Mouse (Mus musculus) thymus, adult 18-20 months (tissue): Measurements from ENCODE around the gene Resp18.

Experiments
- DNase-seq, 2 experiments: peaks; one replicate each; pipeline ENCODE4 v3.0.0; 2022; ENCODE audit warnings: mixed read lengths in 2 of 2

Gene Resp18

DNA sequence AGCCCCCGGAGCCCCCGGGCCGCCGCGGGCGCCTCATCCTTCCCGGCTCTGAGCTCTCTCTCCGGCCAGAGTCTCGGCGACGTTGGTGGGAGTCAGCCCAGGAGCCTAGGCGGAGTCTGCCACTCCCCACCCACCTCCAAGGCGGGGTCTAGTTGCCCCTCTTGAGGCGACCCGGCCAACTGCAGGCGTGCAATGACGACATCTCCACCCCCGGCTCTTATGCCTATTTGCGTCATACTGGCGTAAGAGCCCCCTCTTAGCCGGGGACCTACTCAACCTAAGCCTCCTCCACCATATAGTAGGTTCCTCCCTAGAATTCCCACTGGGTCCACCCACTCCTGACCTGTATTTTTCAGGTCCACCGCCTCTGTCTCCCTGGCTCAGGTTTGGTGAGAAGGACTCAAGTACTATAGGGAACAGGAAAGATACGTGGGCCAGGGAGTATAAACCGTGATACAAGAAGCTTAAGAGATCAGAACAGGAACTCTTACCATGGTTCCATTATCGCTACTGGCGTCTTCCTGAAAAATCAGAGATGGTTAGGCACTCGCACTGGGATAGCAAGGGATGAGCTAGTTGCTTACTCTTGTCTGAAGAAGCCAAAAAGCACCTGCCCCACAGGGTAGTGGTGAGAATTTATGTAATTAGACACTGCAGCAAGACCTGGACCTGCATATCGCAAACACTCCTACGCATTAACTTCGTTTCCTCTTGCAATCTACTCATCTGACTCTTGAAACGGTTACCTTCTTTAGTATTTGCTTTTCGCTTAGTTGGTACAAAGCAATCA, 13.9 kb downstream of the Resp18 start, which contains the start of gene Ptprn:
Gene Ptprn, minus strand, starts transcription at position 412 of the 790 bp plus-strand sequence.
- no peak for DNase-seq

- no peak for DNase-seq
These were observed 15.0 kb downstream of the Resp18 start for GRCm38 (mm10) chr1:75262969-75263951.

- no peak for DNase-seq
These were observed 16.9 kb downstream of the Resp18 start for GRCm38 (mm10) chr1:75261278-75261677.

GRCm38 (mm10) chr1:75255516-75256046, 22.6 kb downstream of the Resp18 start:
- DNase-seq, result peak in 1 of 2 experiments; percentile 60

DNA sequence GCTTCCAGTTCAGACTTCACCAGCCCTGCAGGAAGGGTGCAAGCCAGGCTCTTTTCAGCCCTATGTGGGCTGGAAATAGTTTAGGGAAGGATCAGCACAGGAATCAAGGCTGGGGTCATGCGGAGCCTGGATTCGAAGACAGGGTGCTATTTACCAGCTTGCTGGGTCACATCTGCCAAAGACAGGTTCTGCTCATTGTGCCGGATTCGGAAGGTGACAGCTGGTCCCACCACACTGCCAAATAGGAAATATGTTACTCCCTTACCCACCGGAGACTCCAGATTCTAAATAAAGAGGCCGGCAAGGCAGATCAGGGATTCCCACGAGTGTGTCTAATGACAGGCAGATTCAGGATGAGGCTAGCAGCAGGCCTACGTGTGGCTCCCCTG, 23.6 kb downstream of the Resp18 start:
- DNase-seq, result no peak

GRCm38 (mm10) chr1:75253849-75254624, 24.2 kb downstream of the Resp18 start:
- peak; percentile 60 to 68 for DNase-seq

DNA sequence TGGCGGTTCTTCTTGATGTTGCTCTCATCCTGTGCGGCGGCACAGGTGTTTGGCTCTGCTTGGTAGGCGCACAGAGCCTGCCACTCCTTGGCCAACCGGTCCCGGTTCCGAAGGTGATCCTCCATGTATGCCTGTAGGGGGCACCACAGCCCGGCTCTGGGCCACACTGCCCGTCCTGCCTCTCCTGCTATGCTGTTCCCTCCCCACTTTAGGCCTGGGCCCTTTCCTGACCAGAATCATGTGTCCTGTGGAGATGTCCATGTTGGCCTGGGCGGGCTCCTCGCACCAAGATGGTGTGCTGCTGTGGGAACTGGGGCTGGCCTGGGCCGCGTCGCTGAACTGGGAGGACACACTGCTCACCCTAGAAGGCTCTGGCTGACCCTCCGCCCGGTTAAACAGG, 25.2 kb downstream of the Resp18 start:
- DNase-seq, result no peak

- DNase-seq, result no peak
These were observed 25.9 kb downstream of the Resp18 start for GRCm38 (mm10) chr1:75252308-75252707.

DNA sequence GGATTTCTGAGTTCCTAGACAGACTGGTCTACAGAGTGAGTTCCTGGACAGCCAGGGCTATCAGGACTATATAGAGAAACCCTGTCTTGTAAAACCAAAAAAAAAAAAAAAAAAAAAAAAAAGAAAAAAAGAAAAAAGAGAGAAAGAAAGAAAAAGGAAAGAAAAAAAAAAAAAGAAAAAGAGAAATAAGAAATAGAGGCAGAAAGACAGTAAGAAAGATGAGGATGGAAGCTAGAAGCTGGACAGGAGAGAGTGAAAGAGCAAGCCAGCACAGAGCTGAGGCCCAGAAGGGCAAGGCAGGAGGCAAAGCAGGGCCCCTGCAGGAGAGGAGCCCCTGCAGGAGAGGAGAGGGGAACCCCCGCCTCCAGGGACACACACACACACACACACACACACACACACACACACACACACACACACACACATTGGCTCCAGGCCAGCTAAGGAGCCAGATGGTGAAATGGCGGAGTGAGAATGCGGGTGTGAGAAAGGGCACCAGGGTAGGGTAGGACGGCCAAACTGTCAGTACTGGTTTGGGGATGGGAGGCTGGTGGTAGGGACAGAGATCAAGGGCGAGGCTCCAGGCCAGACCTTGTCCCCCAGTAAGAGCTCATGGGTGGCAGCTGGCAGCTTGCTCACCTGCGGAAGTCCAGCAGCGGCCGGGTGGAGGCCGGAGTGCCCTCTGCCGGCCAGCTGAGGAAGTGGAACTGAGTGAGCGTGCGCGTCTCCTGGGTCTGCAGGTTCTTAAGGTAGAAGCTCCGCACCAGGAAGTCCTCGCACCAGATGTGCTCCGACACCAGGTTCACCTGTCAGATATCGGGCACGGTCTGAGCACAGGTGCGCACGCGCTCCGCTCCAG, 26.9 kb downstream of the Resp18 start:
- peak; percentile 79 to 82 for DNase-seq

DNA sequence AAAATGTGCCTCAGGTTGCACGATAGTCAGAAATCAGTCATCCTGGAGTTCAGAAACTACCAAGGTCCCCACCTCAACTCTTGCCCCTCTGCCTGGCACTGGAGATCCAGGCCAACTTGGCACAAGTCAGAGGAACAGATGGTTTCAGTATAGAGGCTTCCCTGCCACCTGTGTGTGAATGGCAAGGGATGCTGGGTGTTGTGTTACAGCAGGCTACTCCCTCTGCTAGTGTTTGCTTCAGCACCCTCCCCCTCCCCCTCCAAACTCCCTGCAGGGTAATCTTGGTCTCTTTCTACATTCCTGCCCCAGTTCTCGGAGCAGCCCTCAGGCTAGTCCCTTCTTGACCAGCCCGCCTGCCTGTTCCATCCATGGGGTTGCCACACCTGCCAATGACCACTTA, 27.7 kb downstream of the Resp18 start:
- no peak for DNase-seq

- no peak for DNase-seq
These were observed 30.0 kb downstream of the Resp18 start for GRCm38 (mm10) chr1:75248041-75248772.

DNA sequence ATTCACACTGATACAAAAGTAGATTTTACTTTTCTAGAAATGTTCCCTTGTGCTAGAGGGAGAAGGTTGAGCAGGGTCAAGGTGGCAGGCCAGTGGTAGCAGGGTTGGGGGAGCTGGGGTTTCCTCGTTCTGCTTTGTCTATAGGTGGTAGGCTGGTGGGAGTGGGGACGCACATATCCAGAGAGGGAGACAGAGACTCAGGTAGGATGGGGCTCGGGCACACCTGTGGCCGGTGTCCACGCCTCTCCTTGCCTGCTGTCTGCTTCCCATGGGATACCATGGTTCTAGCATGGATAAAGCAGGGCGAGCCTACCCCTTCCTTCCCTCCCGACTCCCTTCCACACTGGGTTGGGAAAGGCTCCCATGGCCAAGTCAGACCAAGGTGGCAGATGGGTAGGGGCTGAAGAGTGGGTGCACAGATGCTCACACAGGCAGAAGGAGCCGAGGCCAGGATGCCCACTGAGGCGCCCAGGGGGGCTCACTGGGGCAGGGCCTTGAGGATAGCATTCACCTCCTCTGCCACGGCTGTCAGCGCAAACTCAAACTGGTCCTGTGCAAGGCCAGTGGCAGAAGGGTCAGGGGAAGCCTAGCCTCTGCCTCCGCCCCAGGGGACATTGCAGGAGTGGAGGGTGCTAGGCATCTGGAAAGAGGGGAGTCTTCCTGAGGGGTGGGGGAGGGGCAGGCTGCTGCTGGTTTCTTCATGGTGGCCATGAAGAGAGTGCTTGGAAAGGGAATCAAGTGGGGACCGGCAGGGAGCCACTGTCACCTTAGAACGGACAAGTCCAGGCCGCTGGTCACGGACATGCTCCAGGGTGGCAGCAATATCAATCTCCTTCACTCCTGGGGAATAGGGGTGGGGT, 30.9 kb downstream of the Resp18 start:
- no peak for DNase-seq

- DNase-seq, result no peak
These were observed 33.4 kb downstream of the Resp18 start for GRCm38 (mm10) chr1:75244836-75245235.

- no peak for DNase-seq
These were observed 33.9 kb downstream of the Resp18 start for GRCm38 (mm10) chr1:75244175-75244826.

GRCm38 (mm10) chr1:75243411-75243810, 34.8 kb downstream of the Resp18 start:
- no peak for DNase-seq

- DNase-seq, result no peak
These were observed 38.6 kb downstream of the Resp18 start for GRCm38 (mm10) chr1:75239591-75239990.

- DNase-seq, result peak; percentile 67 to 79
These were observed 41.8 kb downstream of the Resp18 start, which contains the start of gene Dnajb2 for GRCm38 (mm10) chr1:75236117-75237050. Dnajb2 (plus strand) TSS chr1:75236406.

GRCm38 (mm10) chr1:75234606-75235005, 43.6 kb downstream of the Resp18 start:
- peak; percentile 57 to 62 for DNase-seq
